Mouse (Mus musculus) neural tube, embryonic 15.5 days (tissue): ENCODE results near the gene Il9r. TPM values are rescaled to one million over a fixed set of nuclear protein-coding genes. Genes with fewer than 3 reads are reported as not detected.
A peak's percentile ranks its signal among the peaks of the same experiment; 100 is the strongest.

Experiments used
- ATAC-seq: fragments of 200-750 bp; cut with Nextera tagmentation; 2 replicates; pipeline ENCODE4 v1.8.0; 2017; ENCODE audit warnings: mild to moderate bottlenecking, moderate TSS enrichment, moderate library complexity; ENCODE audit not compliant: low FRiP score
- H3K27ac ChIP-seq: fragments of 300-500 bp; sonication (generic); replicated peaks from 2 replicates; pipeline ENCODE4 v1.5.1; 2015; ENCODE audit warnings: mild to moderate bottlenecking, inconsistent platforms
- H3K27me3 ChIP-seq: fragments of 300-500 bp; sonication (generic); replicated peaks from 2 replicates; pipeline ENCODE4 v1.6.1; 2015; ENCODE audit warnings: inconsistent platforms
- H3K36me3 ChIP-seq: fragments of 300-500 bp; sonication (generic); 2 replicates; pipeline ENCODE4 v1.6.1; 2015; ENCODE audit warnings: inconsistent platforms
- H3K4me1 ChIP-seq: fragments of 300-500 bp; sonication (generic); 2 replicates; pipeline ENCODE4 v1.6.1; 2015; ENCODE audit warnings: inconsistent platforms
- H3K4me2 ChIP-seq: fragments of 300-500 bp; sonication (generic); 2 replicates; pipeline ENCODE4 v1.6.1; 2015; ENCODE audit warnings: inconsistent platforms, mild to moderate bottlenecking, moderate library complexity
- H3K4me3 ChIP-seq: fragments of 300-500 bp; sonication (generic); replicated peaks from 2 replicates; pipeline ENCODE4 v1.5.1; 2015; ENCODE audit warnings: mild to moderate bottlenecking, inconsistent platforms
- H3K9ac ChIP-seq: fragments of 300-500 bp; sonication (generic); replicated peaks from 2 replicates; pipeline ENCODE4 v1.6.1; 2015; ENCODE audit warnings: mild to moderate bottlenecking, inconsistent platforms
- H3K9me3 ChIP-seq: fragments of 300-500 bp; sonication (generic); replicated peaks from 2 replicates; pipeline ENCODE4 v1.6.1; 2016; ENCODE audit warnings: inconsistent platforms
- WGBS: fragments of 180-500 bp; shearing (Covaris S2); methylation state at CpG from one replicate; pipeline ENCODE4 v1.1.7; 2015; ENCODE audit warnings: mixed read lengths; 5-methylcytosine and 5-hydroxymethylcytosine counted together
- polyA plus RNA-seq: library from polyadenylated mRNA; unstranded; fragments of >200 nt; fragmentation: Nextera tagmentation; extraction: Ambion mirVana; gene quantifications from 2 replicates; pipeline ENCODE4 v1.2.1, GENCODE M21; 2015

Il9r gene
- polyA plus RNA-seq, 1 experiment from 2014 or later = not detected

DNA sequence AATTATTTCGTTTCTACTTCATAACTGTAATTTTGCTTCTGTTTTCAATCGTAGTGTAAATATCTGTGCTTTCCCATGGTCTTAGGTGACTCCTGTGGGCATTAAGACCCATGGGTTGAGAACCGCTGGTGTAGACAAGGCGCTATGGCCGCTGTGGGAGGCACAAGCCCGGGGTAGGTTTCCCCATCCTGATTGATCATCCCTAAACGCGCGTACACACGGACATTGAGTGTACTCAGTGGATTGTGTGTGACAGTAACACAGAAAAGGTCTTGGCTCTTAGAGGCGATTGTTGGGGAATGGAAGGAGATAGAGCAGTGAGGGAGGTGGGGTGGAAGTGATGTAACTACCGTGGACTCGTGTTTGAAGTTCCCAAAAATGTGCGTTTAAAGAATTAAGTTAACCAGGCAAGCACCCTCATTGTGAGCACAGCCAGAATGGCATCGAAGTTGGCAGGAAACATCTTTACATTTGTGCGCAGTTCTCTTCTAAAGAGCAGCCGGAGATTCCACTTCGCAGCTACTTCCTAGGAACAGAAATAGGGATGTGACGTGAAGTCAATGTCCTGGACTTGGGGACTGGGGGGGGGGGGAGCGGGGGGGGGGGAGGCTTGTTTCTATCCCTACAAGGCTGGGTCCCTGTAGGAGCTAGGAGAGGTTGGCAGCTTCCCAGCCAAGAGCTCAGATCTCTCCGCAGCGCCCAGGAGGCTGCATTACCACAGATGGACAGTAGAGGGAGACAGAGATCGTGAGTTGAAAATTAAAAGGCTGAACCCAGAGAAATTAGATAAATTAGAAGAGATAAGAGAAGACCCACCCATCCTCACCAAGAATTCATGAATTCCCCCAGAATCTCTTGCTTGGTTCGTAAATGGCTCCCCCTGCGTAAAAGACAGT, 17.9 kb downstream of the Il9r start:
- ATAC-seq = peak; percentile 77
- Histone ChIP-seq H3K9ac (no peak overlapping the region; the same call in 1 of the 2 replicates), H3K27me3 (no peaks in the 10 kb centered on the region), H3K4me3 (0 out of 2 replicates have a peak overlapping the region, but pooled peaks have one; percentile 15), H3K4me2 (peak overlapping the region; percentile 34), H3K4me1 (0 out of 2 replicates have a peak, but pooled peaks cover 2% of the 10 kb centered on the region), H3K9me3 (no peaks in the 10 kb centered on the region), H3K36me3 (no peaks in the 10 kb centered on the region), H3K27ac (no peak overlapping the region)
- 43% methylated on average over 25 of the region's 25 CpGs for WGBS

DNA sequence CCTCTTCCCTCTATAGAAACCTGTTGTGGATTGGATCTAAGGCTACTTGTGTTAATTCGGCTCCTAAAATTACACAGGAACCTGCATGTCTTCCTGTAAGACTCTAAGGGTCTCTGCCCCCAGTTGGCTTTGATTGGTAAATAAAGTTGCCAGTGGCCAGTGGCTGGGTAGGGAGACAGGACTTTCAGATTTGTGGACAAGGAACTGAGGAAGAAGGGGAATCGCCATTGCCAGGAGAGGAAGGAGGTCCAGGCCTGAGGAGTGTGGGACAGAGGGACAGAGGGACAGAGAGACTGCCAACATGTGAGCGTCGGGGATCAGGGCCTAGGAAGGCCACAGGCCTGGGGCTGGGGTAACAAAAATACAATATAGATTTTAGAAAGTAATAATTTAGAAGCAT, 18.8 kb downstream of the Il9r start:
- Histone ChIP-seq H3K27ac (no peak overlapping the region), H3K4me3 (no peak overlapping the region), H3K4me1 (0 out of 2 replicates have a peak, but pooled peaks cover 2% of the 10 kb centered on the region), H3K36me3 (no peaks in the 10 kb centered on the region), H3K9ac (no peak overlapping the region), H3K9me3 (no peaks in the 10 kb centered on the region), H3K27me3 (no peaks in the 10 kb centered on the region), H3K4me2 (no peak overlapping the region)
- no peak for ATAC-seq
- 86% methylated on average over 4 of the region's 4 CpGs for WGBS

DNA sequence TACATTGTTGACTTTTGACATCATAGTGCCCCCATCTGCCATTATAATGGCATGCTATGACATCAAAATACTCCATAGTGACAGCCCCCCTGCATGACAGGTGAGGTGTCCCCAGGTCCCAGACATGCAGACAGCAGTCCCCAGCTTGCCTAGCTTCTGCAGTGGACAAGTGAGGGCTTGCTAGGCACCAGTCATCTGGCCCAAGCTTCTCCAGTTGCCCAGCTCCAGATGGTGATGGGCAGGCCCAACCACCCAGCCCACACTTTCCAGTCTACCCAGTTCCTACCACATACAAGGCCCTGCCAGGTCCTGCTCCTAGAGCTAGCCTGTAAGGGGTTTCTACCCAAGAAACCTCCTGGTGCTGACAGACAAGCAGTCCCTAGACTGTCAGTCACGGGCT, 21.6 kb downstream of the Il9r start:
- ATAC-seq = no peak
- Histone ChIP-seq H3K4me2 (no peak overlapping the region), H3K27ac (no peak overlapping the region), H3K9me3 (no peaks in the 10 kb centered on the region), H3K4me1 (0 out of 2 replicates have a peak, but pooled peaks cover 2% of the 10 kb centered on the region), H3K36me3 (no peaks in the 10 kb centered on the region), H3K27me3 (no peaks in the 10 kb centered on the region), H3K4me3 (no peak overlapping the region), H3K9ac (no peak overlapping the region)
- WGBS = 88% methylated on average over 1 of the region's 1 CpGs

DNA sequence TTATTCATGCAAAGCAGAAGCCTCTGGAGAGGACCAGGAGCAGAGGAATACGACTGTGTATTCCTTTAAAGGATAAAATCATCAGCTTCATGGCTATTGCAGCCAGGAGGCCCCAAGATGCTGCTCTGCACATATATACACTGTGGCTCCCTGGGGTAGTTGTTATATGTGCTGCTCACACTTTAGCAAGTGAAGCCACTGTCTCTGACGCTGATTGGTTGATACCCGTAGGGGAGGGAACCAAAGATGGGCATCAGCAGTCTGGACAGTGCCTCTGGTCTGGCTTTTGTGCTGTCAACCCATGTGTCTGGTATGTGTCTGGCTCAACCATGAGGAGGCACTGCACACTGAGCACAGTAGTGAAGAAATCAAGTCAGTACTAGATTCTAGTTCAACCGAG, 33.4 kb downstream of the Il9r start:
- no peak for ATAC-seq
- Histone ChIP-seq H3K4me1 (peaks cover 11% of the 10 kb centered on the region), H3K4me3 (no peak overlapping the region), H3K27ac (no peak overlapping the region), H3K4me2 (no peak overlapping the region), H3K36me3 (no peaks in the 10 kb centered on the region), H3K9me3 (no peaks in the 10 kb centered on the region), H3K27me3 (no peaks in the 10 kb centered on the region), H3K9ac (no peak overlapping the region)
- WGBS = 61% methylated on average over 4 of the region's 4 CpGs

DNA sequence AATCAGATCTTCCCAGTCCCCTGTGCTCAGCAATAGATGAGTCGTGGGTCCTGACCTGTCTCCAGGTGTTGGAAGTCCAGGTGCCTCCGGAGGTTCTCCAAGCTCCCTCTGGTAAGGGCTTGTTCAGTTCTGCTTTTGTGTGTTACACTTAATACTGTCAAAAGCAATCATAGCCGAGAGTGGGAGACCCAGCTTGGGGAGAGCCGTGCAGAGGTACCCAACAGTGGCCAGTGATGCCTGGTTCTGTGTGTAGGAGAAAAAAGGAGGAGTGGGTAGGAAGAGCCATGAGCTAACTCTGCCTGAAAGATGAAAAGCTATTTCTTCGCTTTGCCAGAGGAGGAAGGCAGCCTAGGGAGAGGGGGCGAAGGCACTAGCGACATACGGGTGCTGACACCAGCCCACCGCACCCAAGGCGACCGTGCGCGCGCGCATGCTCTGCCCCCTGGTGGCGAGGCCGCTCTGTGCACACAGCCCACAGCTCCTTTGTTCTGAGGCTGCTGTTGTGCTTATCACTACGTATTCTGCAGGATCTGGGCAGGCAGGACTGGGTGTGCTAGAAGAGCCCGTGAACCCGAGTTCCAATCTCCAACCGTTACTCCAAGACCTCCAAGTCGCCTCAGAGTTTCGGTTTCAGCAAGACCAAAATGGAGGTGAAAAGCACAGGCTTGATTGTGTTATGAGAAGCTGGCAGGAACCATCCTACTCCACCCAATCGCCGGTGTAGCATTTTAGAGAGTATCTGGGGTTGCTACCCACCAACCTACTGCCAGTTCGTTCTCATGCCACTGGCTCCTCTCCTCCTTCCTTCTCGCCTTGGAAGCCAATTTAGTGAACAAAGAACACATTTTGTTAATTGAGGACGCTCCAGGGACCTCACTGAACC, 37.9 kb downstream of the Il9r start:
- H3K27ac ChIP-seq = peak overlapping the region; percentile 84
- WGBS = 10% methylated on average over 28 of the region's 28 CpGs
- H3K4me2 ChIP-seq = peak overlapping the region; percentile 66
- peak overlapping the region; percentile 55 for H3K9ac ChIP-seq
- H3K27me3 ChIP-seq = no peaks in the 10 kb centered on the region
- no peaks in the 10 kb centered on the region for H3K9me3 ChIP-seq
- no peaks in the 10 kb centered on the region for H3K36me3 ChIP-seq
- ATAC-seq = peak; percentile 95
- H3K4me1 ChIP-seq = peaks cover 37% of the 10 kb centered on the region
- H3K4me3 ChIP-seq = peak overlapping the region; percentile 32

DNA sequence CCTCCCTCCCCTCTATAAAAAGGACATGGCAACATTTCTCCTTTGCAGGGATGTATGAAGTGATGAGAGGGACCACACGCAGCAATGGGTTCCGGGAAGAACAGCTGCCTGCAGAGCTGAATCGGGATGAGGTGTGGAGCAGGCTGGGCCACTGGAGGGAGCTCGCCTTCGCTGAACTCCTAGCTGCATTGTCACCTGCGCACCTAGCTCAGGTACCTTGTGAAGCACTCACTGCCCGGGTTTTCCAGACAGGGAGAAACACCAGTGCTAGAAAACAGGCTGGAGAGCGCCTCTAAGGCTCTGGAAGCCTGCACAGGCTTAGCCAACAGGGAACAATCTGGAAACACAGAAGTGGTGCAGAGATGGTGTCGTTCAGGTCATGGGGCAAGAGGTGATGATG, 38.6 kb downstream of the Il9r start:
- H3K4me1 ChIP-seq = peaks cover 40% of the 10 kb centered on the region
- peak overlapping the region; percentile 66 for H3K4me2 ChIP-seq
- H3K27me3 ChIP-seq = no peaks in the 10 kb centered on the region
- H3K9me3 ChIP-seq = no peaks in the 10 kb centered on the region
- no peaks in the 10 kb centered on the region for H3K36me3 ChIP-seq
- 5% methylated on average over 9 of the region's 9 CpGs for WGBS
- peak overlapping the region; percentile 84 for H3K27ac ChIP-seq
- H3K9ac ChIP-seq = peak overlapping the region; percentile 55
- peak overlapping the region; percentile 32 for H3K4me3 ChIP-seq
- ATAC-seq = peak; percentile 81

DNA sequence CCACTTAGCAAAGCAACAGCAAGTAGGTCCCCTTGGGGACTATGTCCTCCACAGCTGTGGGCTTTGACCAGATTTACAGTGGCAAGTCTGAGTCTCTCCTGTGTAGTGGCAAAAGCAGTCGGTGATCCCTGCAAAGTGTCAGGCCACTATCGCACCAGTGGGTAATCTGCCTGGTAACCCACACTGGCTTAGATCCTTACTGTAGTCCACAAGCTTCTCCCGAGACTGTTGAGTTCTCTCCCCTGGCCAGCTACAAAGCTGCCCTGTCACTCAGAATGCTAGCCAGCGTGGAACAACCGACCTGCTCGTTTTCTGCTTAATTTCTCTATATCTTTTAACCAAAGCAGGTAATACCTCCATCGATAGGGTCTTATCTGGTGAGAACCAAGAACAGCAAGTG, 39.7 kb downstream of the Il9r start:
- Histone ChIP-seq H3K4me2 (no peak overlapping the region), H3K27me3 (no peaks in the 10 kb centered on the region), H3K9ac (no peak overlapping the region), H3K4me1 (peaks cover 40% of the 10 kb centered on the region), H3K36me3 (no peaks in the 10 kb centered on the region), H3K27ac (peak overlapping the region; percentile 84), H3K4me3 (no peak overlapping the region), H3K9me3 (no peaks in the 10 kb centered on the region)
- ATAC-seq = no peak
- 85% methylated on average over 7 of the region's 7 CpGs for WGBS

DNA sequence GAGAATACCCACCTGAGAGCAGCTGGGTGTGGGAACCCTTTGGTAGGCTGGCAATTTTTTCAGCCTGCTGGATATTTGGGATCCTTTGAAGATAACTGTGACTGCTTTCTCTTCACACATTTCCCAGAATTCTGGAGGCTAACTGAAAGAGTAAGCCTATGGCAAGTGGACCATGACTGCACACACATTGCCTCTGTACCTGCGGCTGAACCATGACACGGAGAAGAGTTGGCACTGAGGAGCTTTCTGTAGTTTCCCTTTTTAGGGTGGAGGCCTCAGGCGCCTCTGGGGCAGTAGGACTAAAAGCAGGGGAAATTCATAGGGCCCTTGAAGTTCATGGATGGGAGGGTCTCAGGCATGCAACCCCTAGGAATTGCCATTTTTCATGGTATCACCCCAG, 40.9 kb downstream of the Il9r start:
- no peak overlapping the region for H3K4me2 ChIP-seq
- H3K27ac ChIP-seq = no peak overlapping the region
- WGBS = 89% methylated on average over 3 of the region's 3 CpGs
- H3K4me3 ChIP-seq = no peak overlapping the region
- H3K27me3 ChIP-seq = no peaks in the 10 kb centered on the region
- no peaks in the 10 kb centered on the region for H3K36me3 ChIP-seq
- no peaks in the 10 kb centered on the region for H3K9me3 ChIP-seq
- H3K4me1 ChIP-seq = peaks cover 40% of the 10 kb centered on the region
- H3K9ac ChIP-seq = no peak overlapping the region
- ATAC-seq = no peak

DNA sequence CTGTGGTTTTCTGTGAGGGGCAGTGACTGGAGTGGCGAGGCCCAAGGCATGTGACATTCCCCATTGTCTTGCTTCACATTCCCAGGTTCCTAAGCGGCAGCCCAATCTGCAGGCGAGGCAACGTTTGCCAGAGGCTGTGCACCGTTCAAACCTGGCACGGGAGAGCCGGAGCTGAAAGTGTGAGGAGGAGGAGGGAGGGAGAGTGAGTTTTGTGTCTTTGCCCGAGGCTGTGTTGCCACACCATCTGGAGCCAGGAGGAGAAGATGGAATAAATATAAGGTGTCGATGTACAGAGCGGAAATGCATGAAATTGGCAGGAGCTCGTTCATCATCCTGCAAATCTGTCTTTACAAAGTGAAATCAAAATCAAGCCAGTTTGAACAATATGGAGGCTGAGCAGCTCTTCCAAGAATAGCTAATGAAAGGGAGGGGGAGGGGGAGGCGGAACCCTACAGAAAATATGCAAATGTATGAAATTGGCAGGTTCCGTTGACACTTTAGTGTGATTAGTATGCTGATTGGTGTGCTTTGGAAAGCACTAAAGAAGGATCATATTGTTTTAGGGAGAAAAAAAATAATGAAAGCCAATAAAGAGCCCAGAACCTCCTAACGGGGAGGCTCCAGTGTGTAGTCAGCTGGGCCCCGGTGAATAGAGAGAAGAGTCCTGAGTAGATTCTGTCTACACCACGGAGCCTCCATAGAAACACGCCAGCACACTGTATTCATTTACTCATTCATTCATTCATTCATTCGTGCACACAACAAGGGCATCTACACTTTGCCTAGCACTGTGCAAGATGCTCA, 42.1 kb downstream of the Il9r start:
- peaks cover 40% of the 10 kb centered on the region for H3K4me1 ChIP-seq
- ATAC-seq = peak; percentile 14; the same call in 1 of the 2 replicates
- H3K4me2 ChIP-seq = peak overlapping the region; percentile 38
- no peak overlapping the region for H3K9ac ChIP-seq
- H3K36me3 ChIP-seq = no peaks in the 10 kb centered on the region
- H3K9me3 ChIP-seq = no peaks in the 10 kb centered on the region
- WGBS = 21% methylated on average over 18 of the region's 18 CpGs
- peak overlapping the region; percentile 79 for H3K27ac ChIP-seq
- H3K27me3 ChIP-seq = no peaks in the 10 kb centered on the region
- no peak overlapping the region for H3K4me3 ChIP-seq

DNA sequence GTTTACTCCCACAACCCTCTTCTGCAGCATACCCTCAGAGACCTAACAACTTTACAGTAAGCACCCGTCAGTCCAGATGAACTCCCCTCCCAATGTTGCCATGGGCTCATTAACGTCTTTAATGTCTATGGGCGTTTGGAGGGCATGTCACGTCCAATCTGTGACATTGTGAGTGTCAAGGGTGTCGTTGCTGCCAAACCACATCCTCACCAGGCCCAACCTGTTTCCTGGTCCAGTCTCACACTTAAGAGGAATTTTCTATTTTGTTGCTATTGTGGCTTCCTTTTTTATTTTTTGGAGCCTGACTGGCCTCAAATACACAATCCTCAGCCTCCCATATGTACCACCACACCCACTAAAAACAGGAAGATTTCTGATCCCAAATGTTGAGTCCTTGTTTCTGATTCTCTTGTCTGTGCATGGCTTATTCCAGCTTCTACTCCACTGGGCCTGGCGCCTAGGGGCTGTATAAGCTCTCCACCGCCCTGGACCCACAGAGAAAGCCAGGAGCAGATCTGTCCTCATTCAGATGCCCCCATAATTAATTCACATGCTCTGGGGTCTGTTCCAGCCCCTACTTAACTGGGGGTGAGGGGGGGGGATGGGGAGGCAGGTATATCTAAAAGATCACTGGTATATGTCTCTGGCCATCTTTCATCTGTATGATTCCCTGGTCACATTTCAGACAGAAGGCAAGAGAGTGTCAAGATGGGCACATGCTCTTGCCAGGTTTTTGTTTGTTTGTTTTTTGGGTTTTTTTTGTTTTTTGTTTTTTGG, 43.0 kb downstream of the Il9r start:
- Histone ChIP-seq H3K27ac (peak overlapping the region; percentile 79), H3K36me3 (no peaks in the 10 kb centered on the region), H3K9me3 (no peaks in the 10 kb centered on the region), H3K4me2 (no peak overlapping the region), H3K9ac (no peak overlapping the region), H3K27me3 (no peaks in the 10 kb centered on the region), H3K4me1 (peaks cover 33% of the 10 kb centered on the region), H3K4me3 (no peak overlapping the region)
- no peak for ATAC-seq
- WGBS = 50% methylated on average over 7 of the region's 7 CpGs
